Mouse (Mus musculus): Measurements from ENCODE around the gene Mpg. TPM values are rescaled to one million over a fixed set of nuclear protein-coding genes. Genes with fewer than 3 reads are reported as not detected.
"Not testable (repeated sequence)": the region's sequence is repeated elsewhere in the genome, so short reads cannot be mapped to it uniquely, and the experiment has no call there.

Gene Mpg
- 25.3 and 29.2 TPM in 2 replicates for polyA plus RNA-seq (2012; rRNA removed)

GRCm38 (mm10) chr11:32226124-32226871 is at the start of gene Mpg:
Mpg (plus strand) TSS chr11:32226505.
- no peak for DNase-seq (ENCODE audit: low read depth)

- DNase-seq (ENCODE audit: low read depth), result no peak
These were observed 47.8 kb upstream of the Mpg start for GRCm38 (mm10) chr11:32178506-32178905.

- DNase-seq (ENCODE audit: low read depth), result no peak
These were observed 45.1 kb upstream of the Mpg start for GRCm38 (mm10) chr11:32181246-32181645.

- DNase-seq (ENCODE audit: low read depth), result no peak
These were observed 44.1 kb upstream of the Mpg start for GRCm38 (mm10) chr11:32181973-32182868.

GRCm38 (mm10) chr11:32184469-32184868 is 41.8 kb upstream of the Mpg start:
- no peak for DNase-seq (ENCODE audit: low read depth)

GRCm38 (mm10) chr11:32186031-32186430 is 40.3 kb upstream of the Mpg start:
- DNase-seq (ENCODE audit: low read depth), result no peak

- no peak for DNase-seq (ENCODE audit: low read depth)
These were observed 39.0 kb upstream of the Mpg start for GRCm38 (mm10) chr11:32187256-32187655.

GRCm38 (mm10) chr11:32188881-32189280 is 37.4 kb upstream of the Mpg start:
- no peak for DNase-seq (ENCODE audit: low read depth)

GRCm38 (mm10) chr11:32189434-32189833 is 36.9 kb upstream of the Mpg start:
- DNase-seq (ENCODE audit: low read depth), result no peak

GRCm38 (mm10) chr11:32190119-32190518 is 36.2 kb upstream of the Mpg start:
- no peak for DNase-seq (ENCODE audit: low read depth)

GRCm38 (mm10) chr11:32190603-32191110 is 35.6 kb upstream of the Mpg start:
- no peak for DNase-seq (ENCODE audit: low read depth)

- DNase-seq (ENCODE audit: low read depth), result no peak
These were observed 33.1 kb upstream of the Mpg start for GRCm38 (mm10) chr11:32193156-32193555.

- no peak for DNase-seq (ENCODE audit: low read depth)
These were observed 32.2 kb upstream of the Mpg start for GRCm38 (mm10) chr11:32194086-32194485.

GRCm38 (mm10) chr11:32194626-32195025 is 31.7 kb upstream of the Mpg start:
- DNase-seq (ENCODE audit: low read depth), result no peak

GRCm38 (mm10) chr11:32195867-32196540 is 30.3 kb upstream of the Mpg start:
- no peak for DNase-seq (ENCODE audit: low read depth)

GRCm38 (mm10) chr11:32196727-32197126 is 29.6 kb upstream of the Mpg start:
- no peak for DNase-seq (ENCODE audit: low read depth)

GRCm38 (mm10) chr11:32197766-32198165 is 28.5 kb upstream of the Mpg start:
- DNase-seq (ENCODE audit: low read depth), result no peak

GRCm38 (mm10) chr11:32198256-32198955 is 27.9 kb upstream of the Mpg start:
- no peak for DNase-seq (ENCODE audit: low read depth)

- no peak for DNase-seq (ENCODE audit: low read depth)
These were observed 27.1 kb upstream of the Mpg start for GRCm38 (mm10) chr11:32199230-32199629.

GRCm38 (mm10) chr11:32200075-32200601 is 26.2 kb upstream of the Mpg start, which contains the start of gene Il9r:
Il9r (minus strand) TSS chr11:32200279.
- no peak for DNase-seq (ENCODE audit: low read depth)

GRCm38 (mm10) chr11:32200992-32201391 is 25.3 kb upstream of the Mpg start:
- DNase-seq (ENCODE audit: low read depth), result not testable (repeated sequence)
